Mouse (Mus musculus) right cerebral cortex, postnatal 25 days (tissue): ENCODE data around the gene Hoxa3.

Experiments
- DNase-seq: peaks from one replicate; pipeline ENCODE4 v3.0.0; 2022

The Hoxa3 gene

GRCm38 (mm10) chr6:52218643-52219215, 5.6 kb upstream of the Hoxa3 start:
- DNase-seq = no peak

GRCm38 (mm10) chr6:52217895-52218642, 4.9 kb upstream of the Hoxa3 start:
- no peak for DNase-seq

GRCm38 (mm10) chr6:52217459-52217768, 4.3 kb upstream of the Hoxa3 start:
- no peak for DNase-seq

- DNase-seq = no peak
These were observed 3.7 kb upstream of the Hoxa3 start for GRCm38 (mm10) chr6:52216691-52217458.

GRCm38 (mm10) chr6:52215771-52216535, 2.8 kb upstream of the Hoxa3 start:
- DNase-seq = no peak

GRCm38 (mm10) chr6:52215070-52215469, 1.9 kb upstream of the Hoxa3 start:
- DNase-seq = no peak

- no peak for DNase-seq
These were observed 1.1 kb upstream of the Hoxa3 start for GRCm38 (mm10) chr6:52214271-52214670.

- no peak for DNase-seq
These were observed 499 bp downstream of the Hoxa3 start for GRCm38 (mm10) chr6:52212556-52213118.

GRCm38 (mm10) chr6:52211961-52212360, 1.2 kb downstream of the Hoxa3 start:
- DNase-seq = no peak

GRCm38 (mm10) chr6:52211170-52211935, 1.8 kb downstream of the Hoxa3 start:
- no peak for DNase-seq

- no peak for DNase-seq
These were observed 3.5 kb downstream of the Hoxa3 start for GRCm38 (mm10) chr6:52209685-52210046.

GRCm38 (mm10) chr6:52208868-52209684, 4.1 kb downstream of the Hoxa3 start:
- DNase-seq = no peak

GRCm38 (mm10) chr6:52208072-52208867, 4.9 kb downstream of the Hoxa3 start, which contains the start of gene Hoxa6:
Hoxa6 (minus strand) TSS chr6:52208722.
- no peak for DNase-seq

- no peak for DNase-seq
These were observed 5.5 kb downstream of the Hoxa3 start for GRCm38 (mm10) chr6:52207684-52207976.

- DNase-seq = no peak
These were observed 6.1 kb downstream of the Hoxa3 start for GRCm38 (mm10) chr6:52206882-52207683.

GRCm38 (mm10) chr6:52205638-52206621, 7.2 kb downstream of the Hoxa3 start:
- DNase-seq = no peak

GRCm38 (mm10) chr6:52205221-52205620, 7.9 kb downstream of the Hoxa3 start:
- no peak for DNase-seq

GRCm38 (mm10) chr6:52204050-52204752, 8.9 kb downstream of the Hoxa3 start, which contains the start of gene Hoxa5:
Hoxa5 (minus strand) TSS chr6:52204587.
- no peak for DNase-seq
